Mouse (Mus musculus): ENCODE results near the gene Tbc1d8.

The Tbc1d8 gene

GRCm38 (mm10) chr1:39478057-39478895 is at the start of gene Tbc1d8:
Gene Tbc1d8 (minus strand): TSS chr1:39478755.
- TF ChIP-seq POU5F1 (IDR thresholded peaks at IDR 0.05; ENCODE audit: borderline replicate concordance, low read length) (no peak), CTCF (conservative IDR thresholded peaks at IDR 0.05; ENCODE audit: low read length) (no peak), NANOG (IDR thresholded peaks at IDR 0.05; ENCODE audit: borderline replicate concordance, low read length) (no peak)
- H3K4me1 ChIP-seq (replicated peaks; ENCODE audit: low read depth, low read length) = peaks cover 28% of the 10 kb centered on the region
- peak within 1 kb of the TSS; percentile 88 for H3K4me3 ChIP-seq (replicated peaks; ENCODE audit: low read length)
- H3K27me3 ChIP-seq (ENCODE audit: insufficient read depth, low read length) = peaks cover 36% of the 10 kb centered on the region
- H3K36me3 ChIP-seq (ENCODE audit: insufficient read depth, low read length) = no peaks in the 10 kb centered on the region
- H3K9me3 ChIP-seq (ENCODE audit: low read length) = no peaks in the 10 kb centered on the region

- Histone ChIP-seq H3K4me3 (replicated peaks; ENCODE audit: low read length) (no peak overlapping the region), H3K9me3 (ENCODE audit: low read length) (no peaks in the 10 kb centered on the region), H3K4me1 (replicated peaks; ENCODE audit: low read depth, low read length) (peaks cover 85% of the 10 kb centered on the region), H3K36me3 (ENCODE audit: insufficient read depth, low read length) (no peaks in the 10 kb centered on the region), H3K27me3 (ENCODE audit: insufficient read depth, low read length) (no peaks in the 10 kb centered on the region)
- TF ChIP-seq POU5F1 (IDR thresholded peaks at IDR 0.05; ENCODE audit: borderline replicate concordance, low read length) (peak; percentile 37; the same call in 1 of the 2 replicates), NANOG (IDR thresholded peaks at IDR 0.05; ENCODE audit: borderline replicate concordance, low read length) (peak; percentile 98), CTCF (conservative IDR thresholded peaks at IDR 0.05; ENCODE audit: low read length) (no peak)
Observed at GRCm38 (mm10) chr1:39528319-39528718, 49.8 kb upstream of the Tbc1d8 start.

GRCm38 (mm10) chr1:39527432-39527831 is 48.9 kb upstream of the Tbc1d8 start:
- H3K27me3 ChIP-seq (ENCODE audit: insufficient read depth, low read length) = no peaks in the 10 kb centered on the region
- H3K36me3 ChIP-seq (ENCODE audit: insufficient read depth, low read length) = no peaks in the 10 kb centered on the region
- peaks cover 78% of the 10 kb centered on the region for H3K4me1 ChIP-seq (replicated peaks; ENCODE audit: low read depth, low read length)
- H3K4me3 ChIP-seq (replicated peaks; ENCODE audit: low read length) = no peak overlapping the region
- H3K9me3 ChIP-seq (ENCODE audit: low read length) = no peaks in the 10 kb centered on the region
- TF ChIP-seq CTCF (conservative IDR thresholded peaks at IDR 0.05; ENCODE audit: low read length) = peak; percentile 92
- TF ChIP-seq POU5F1 (IDR thresholded peaks at IDR 0.05; ENCODE audit: borderline replicate concordance, low read length) = no peak
- TF ChIP-seq NANOG (IDR thresholded peaks at IDR 0.05; ENCODE audit: borderline replicate concordance, low read length) = no peak

- TF ChIP-seq NANOG (IDR thresholded peaks at IDR 0.05; ENCODE audit: borderline replicate concordance, low read length) (no peak), CTCF (conservative IDR thresholded peaks at IDR 0.05; ENCODE audit: low read length) (no peak), POU5F1 (IDR thresholded peaks at IDR 0.05; ENCODE audit: borderline replicate concordance, low read length) (no peak)
- Histone ChIP-seq H3K4me3 (replicated peaks; ENCODE audit: low read length) (no peak overlapping the region), H3K27me3 (ENCODE audit: insufficient read depth, low read length) (no peaks in the 10 kb centered on the region), H3K36me3 (ENCODE audit: insufficient read depth, low read length) (no peaks in the 10 kb centered on the region), H3K9me3 (ENCODE audit: low read length) (no peaks in the 10 kb centered on the region), H3K4me1 (replicated peaks; ENCODE audit: low read depth, low read length) (peaks cover 77% of the 10 kb centered on the region)
Observed at GRCm38 (mm10) chr1:39526371-39527167, 48.0 kb upstream of the Tbc1d8 start.

GRCm38 (mm10) chr1:39525763-39526162 is 47.2 kb upstream of the Tbc1d8 start:
- Histone ChIP-seq H3K4me1 (replicated peaks; ENCODE audit: low read depth, low read length) (peaks cover 76% of the 10 kb centered on the region), H3K27me3 (ENCODE audit: insufficient read depth, low read length) (no peaks in the 10 kb centered on the region), H3K36me3 (ENCODE audit: insufficient read depth, low read length) (no peaks in the 10 kb centered on the region), H3K4me3 (replicated peaks; ENCODE audit: low read length) (no peak overlapping the region), H3K9me3 (ENCODE audit: low read length) (no peaks in the 10 kb centered on the region)
- TF ChIP-seq NANOG (IDR thresholded peaks at IDR 0.05; ENCODE audit: borderline replicate concordance, low read length) (no peak), CTCF (conservative IDR thresholded peaks at IDR 0.05; ENCODE audit: low read length) (no peak), POU5F1 (IDR thresholded peaks at IDR 0.05; ENCODE audit: borderline replicate concordance, low read length) (no peak)

- H3K4me3 ChIP-seq (replicated peaks; ENCODE audit: low read length) = no peak overlapping the region
- peaks cover 55% of the 10 kb centered on the region for H3K4me1 ChIP-seq (replicated peaks; ENCODE audit: low read depth, low read length)
- no peaks in the 10 kb centered on the region for H3K27me3 ChIP-seq (ENCODE audit: insufficient read depth, low read length)
- TF ChIP-seq POU5F1 (IDR thresholded peaks at IDR 0.05; ENCODE audit: borderline replicate concordance, low read length) = no peak
- peak; percentile 49 for TF ChIP-seq CTCF (conservative IDR thresholded peaks at IDR 0.05; ENCODE audit: low read length)
- H3K36me3 ChIP-seq (ENCODE audit: insufficient read depth, low read length) = no peaks in the 10 kb centered on the region
- peaks cover 10% of the 10 kb centered on the region for H3K9me3 ChIP-seq (ENCODE audit: low read length)
Observed at GRCm38 (mm10) chr1:39522519-39522918, 44.0 kb upstream of the Tbc1d8 start.

- peaks cover 51% of the 10 kb centered on the region for H3K4me1 ChIP-seq (replicated peaks; ENCODE audit: low read depth, low read length)
- no peaks in the 10 kb centered on the region for H3K27me3 ChIP-seq (ENCODE audit: insufficient read depth, low read length)
- H3K4me3 ChIP-seq (replicated peaks; ENCODE audit: low read length) = no peak overlapping the region
- TF ChIP-seq POU5F1 (IDR thresholded peaks at IDR 0.05; ENCODE audit: borderline replicate concordance, low read length) = no peak
- no peak for TF ChIP-seq CTCF (conservative IDR thresholded peaks at IDR 0.05; ENCODE audit: low read length)
- TF ChIP-seq NANOG (IDR thresholded peaks at IDR 0.05; ENCODE audit: borderline replicate concordance, low read length) = no peak
- no peaks in the 10 kb centered on the region for H3K36me3 ChIP-seq (ENCODE audit: insufficient read depth, low read length)
- peaks cover 10% of the 10 kb centered on the region for H3K9me3 ChIP-seq (ENCODE audit: low read length)
Observed at GRCm38 (mm10) chr1:39521326-39521725, 42.8 kb upstream of the Tbc1d8 start.

- TF ChIP-seq POU5F1 (IDR thresholded peaks at IDR 0.05; ENCODE audit: borderline replicate concordance, low read length) (no peak), CTCF (conservative IDR thresholded peaks at IDR 0.05; ENCODE audit: low read length) (no peak), NANOG (IDR thresholded peaks at IDR 0.05; ENCODE audit: borderline replicate concordance, low read length) (no peak)
- Histone ChIP-seq H3K4me1 (replicated peaks; ENCODE audit: low read depth, low read length) (peaks cover 28% of the 10 kb centered on the region), H3K36me3 (ENCODE audit: insufficient read depth, low read length) (no peaks in the 10 kb centered on the region), H3K9me3 (ENCODE audit: low read length) (peaks cover 10% of the 10 kb centered on the region), H3K4me3 (replicated peaks; ENCODE audit: low read length) (no peak overlapping the region), H3K27me3 (ENCODE audit: insufficient read depth, low read length) (no peaks in the 10 kb centered on the region)
Observed at GRCm38 (mm10) chr1:39515303-39515991, 36.9 kb upstream of the Tbc1d8 start.
